25 mouse cellular contexts compared by ENCODE assay signal in genomic region chr19:56608946-56609345, GRCm38 (mm10).
"Had no signal": no experiment of that assay in that cellular context is flagged by ENCODE, and none has a peak within 500 bp of the region (broad histone marks: within the 10 kb centered on the region; RNA-seq: fewer than 3 reads in every experiment).

No protein-coding gene starts in this region.

- H3K27me3 ChIP-seq: heart, embryonic 13.5 days; heart, embryonic 15.5 days; hindbrain, embryonic 13.5 days; hindbrain, embryonic 15.5 days; limb, embryonic 13.5 days had no signal

- H3K4me2 ChIP-seq: heart, embryonic 11.5 days; heart, embryonic 13.5 days; heart, embryonic 15.5 days; hindbrain, embryonic 13.5 days; hindbrain, embryonic 15.5 days; kidney, embryonic 15.5 days; limb, embryonic 13.5 days had no signal

- DNase-seq: forebrain, postnatal 0 days; gastrocnemius, postnatal 14 days; gastrocnemius, postnatal 36 days; heart, adult 11 months; heart, adult 2 months; heart, postnatal 10 days; heart, postnatal 36 days; kidney, adult 11 months; kidney, adult 2 months; kidney, adult 9 months; kidney, postnatal 14 days; kidney, postnatal 36 days; layer of hippocampus, adult 9-11 months; layer of hippocampus, postnatal 36 days; left cerebral cortex, postnatal 4 days had no signal

- ATAC-seq: forebrain, postnatal 0 days; hindbrain, postnatal 0 days; intestine, embryonic 16.5 days had no signal

- H3K4me1 ChIP-seq: hindbrain, embryonic 13.5 days; hindbrain, embryonic 15.5 days; limb, embryonic 13.5 days had no signal

- H3K27ac ChIP-seq: heart, adult 2 months; heart, embryonic 13.5 days; heart, embryonic 15.5 days; hindbrain, embryonic 13.5 days; hindbrain, embryonic 15.5 days; hindbrain, postnatal 0 days; kidney, embryonic 15.5 days; kidney, postnatal 0 days; limb, embryonic 13.5 days had no signal

- H3K9me3 ChIP-seq: heart, embryonic 15.5 days; hindbrain, embryonic 15.5 days; kidney, embryonic 15.5 days had no signal

- H3K4me3 ChIP-seq: heart, adult 2 months; heart, embryonic 13.5 days; heart, embryonic 15.5 days; hindbrain, embryonic 13.5 days; hindbrain, embryonic 15.5 days; kidney, embryonic 15.5 days; limb, embryonic 13.5 days had no signal

- H3K9ac ChIP-seq: forebrain, postnatal 0 days; heart, embryonic 13.5 days; heart, embryonic 15.5 days; hindbrain, embryonic 13.5 days; hindbrain, embryonic 15.5 days; kidney, embryonic 15.5 days; limb, embryonic 13.5 days had no signal

- H3K36me3 ChIP-seq: heart, embryonic 13.5 days; heart, embryonic 15.5 days; hindbrain, embryonic 15.5 days; kidney, embryonic 15.5 days; limb, embryonic 13.5 days had no signal
